Mouse (Mus musculus) cerebellum, adult 2 months (tissue): ENCODE results near the gene Spag9. TPM values are rescaled to one million over a fixed set of nuclear protein-coding genes. Genes with fewer than 3 reads are reported as not detected.

Source experiments
- DNase-seq, 2 experiments: peaks; one replicate each; pipeline ENCODE4 v3.0.0; 2021
- H3K27ac ChIP-seq: fragments of 200-500 bp; 2 replicates; pipeline ENCODE4 v1.5.1; 2012; ENCODE audit warnings: low read length, control low read depth, inconsistent platforms; ENCODE audit not compliant: insufficient read depth
- H3K27me3 ChIP-seq: fragments of 200-500 bp; 2 replicates; pipeline ENCODE4 v1.6.1; 2012; ENCODE audit warnings: inconsistent platforms, mild to moderate bottlenecking, low read length, moderate library complexity; ENCODE audit not compliant: control insufficient read depth, insufficient read depth
- H3K4me1 ChIP-seq: fragments of 200-500 bp; 2 replicates; pipeline ENCODE4 v1.6.1; 2011; ENCODE audit warnings: low read length; ENCODE audit not compliant: control insufficient read depth, insufficient read depth
- H3K4me3 ChIP-seq: fragments of 200-500 bp; replicated peaks from 2 replicates; pipeline ENCODE3; 2011; ENCODE audit warnings: mild to moderate bottlenecking, low read depth, low read length, control low read depth; ENCODE audit not compliant: insufficient read depth
- CTCF ChIP-seq: fragments of 200-500 bp; IDR thresholded peaks from 2 replicates; pipeline ENCODE4 v1.5.1; 2011; ENCODE audit warnings: low read depth, mild to moderate bottlenecking, control low read depth, low read length, moderate library complexity, borderline replicate concordance; ENCODE audit not compliant: insufficient read depth
- POLR2A ChIP-seq: fragments of 200-500 bp; IDR thresholded peaks from 2 replicates; pipeline ENCODE4 v1.6.1; 2011; ENCODE audit warnings: low read length, control low read depth, borderline replicate concordance; ENCODE audit not compliant: insufficient read depth
- WGBS: fragments of 180-500 bp; shearing (Covaris S2); methylation state at CpG from one replicate; pipeline ENCODE4 v1.1.7; 2018; 5-methylcytosine and 5-hydroxymethylcytosine counted together
- polyA plus RNA-seq: library from polyadenylated mRNA; depleted of rRNA; stranded (reverse); fragments of >200 nt; gene quantifications from 2 replicates; pipeline ENCODE4 v1.2.3, GENCODE M21; 2012; rRNA removed

Gene Spag9
- polyA plus RNA-seq, 1 experiment: 134 TPM

DNA sequence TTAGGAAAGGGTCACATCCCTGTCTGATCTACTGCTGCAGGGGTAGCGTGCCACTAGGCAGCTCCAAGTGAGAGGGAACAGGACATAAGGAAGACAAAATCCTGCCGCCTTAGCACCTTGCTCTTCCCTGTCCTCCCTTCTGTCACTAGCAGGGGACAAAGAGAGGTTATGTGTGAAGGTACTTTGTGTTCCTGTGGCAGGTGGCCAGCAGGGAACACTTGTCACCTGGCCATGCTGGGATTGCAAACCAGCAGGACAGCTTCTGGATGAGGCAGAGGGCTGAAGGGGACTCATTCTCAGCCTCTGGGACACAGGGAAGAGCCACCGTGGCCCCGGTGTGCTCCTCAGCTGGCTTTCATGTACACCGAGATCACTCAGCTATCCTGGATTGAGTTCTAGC is 175.8 kb downstream of the Spag9 start:
- Histone ChIP-seq H3K27ac (no peak overlapping the region), H3K4me1 (peaks cover 9% of the 10 kb centered on the region), H3K27me3 (no peaks in the 10 kb centered on the region), H3K4me3 (no peak overlapping the region)
- WGBS: 58% methylated on average over 5 of the region's 5 CpGs
- DNase-seq: peak; percentile 45 to 50
- TF ChIP-seq POLR2A (no peak), CTCF (no peak)

DNA sequence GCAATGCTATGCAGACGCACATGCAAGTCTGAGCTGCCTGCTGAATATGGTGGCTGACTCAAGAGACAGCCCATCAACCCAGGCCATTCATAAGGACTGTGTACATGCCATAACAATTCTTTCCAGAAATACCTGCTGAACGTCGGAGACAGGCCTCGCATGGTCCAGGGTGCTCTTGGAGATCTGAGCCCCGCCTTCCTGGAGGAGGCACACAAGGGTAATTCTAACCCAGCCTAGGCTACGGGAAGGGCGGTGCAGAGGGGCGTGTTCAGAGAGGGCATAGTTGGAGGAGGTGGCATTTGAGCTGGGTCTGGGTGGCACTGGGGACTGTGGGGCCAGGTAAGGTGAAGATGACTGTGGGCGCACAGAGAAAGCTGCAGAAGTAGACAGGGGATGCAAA is 176.3 kb downstream of the Spag9 start:
- no peak overlapping the region for H3K4me3 ChIP-seq
- DNase-seq: no peak
- 87% methylated on average over 9 of the region's 9 CpGs for WGBS
- TF ChIP-seq POLR2A: no peak
- no peak for TF ChIP-seq CTCF
- H3K27me3 ChIP-seq: no peaks in the 10 kb centered on the region
- peaks cover 9% of the 10 kb centered on the region for H3K4me1 ChIP-seq
- no peak overlapping the region for H3K27ac ChIP-seq

DNA sequence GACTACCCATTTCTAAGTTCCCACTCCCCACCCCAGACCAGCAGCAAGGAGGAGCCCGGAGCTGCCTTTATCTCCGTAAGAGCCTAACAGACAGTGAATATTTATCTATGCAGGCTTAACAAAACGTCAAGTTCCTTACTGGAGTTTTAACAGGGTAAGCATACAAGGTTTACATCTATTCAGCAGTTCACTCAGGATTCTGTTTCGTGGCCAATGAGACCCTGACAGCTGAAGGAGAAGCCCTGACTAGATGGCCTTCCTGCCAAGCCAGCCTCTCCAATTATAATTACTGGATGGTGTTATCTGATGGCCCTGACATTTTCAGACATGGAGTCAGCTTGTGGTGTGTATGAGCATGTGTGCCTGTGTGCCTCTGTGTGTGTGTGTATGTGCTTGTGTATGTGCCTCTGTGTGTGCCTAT is 177.8 kb downstream of the Spag9 start:
- no peaks in the 10 kb centered on the region for H3K27me3 ChIP-seq
- WGBS: 66% methylated on average over 4 of the region's 4 CpGs
- no peak for TF ChIP-seq CTCF
- TF ChIP-seq POLR2A: no peak
- H3K4me1 ChIP-seq: peaks cover 9% of the 10 kb centered on the region
- no peak overlapping the region for H3K4me3 ChIP-seq
- no peak for DNase-seq
- H3K27ac ChIP-seq: no peak overlapping the region

DNA sequence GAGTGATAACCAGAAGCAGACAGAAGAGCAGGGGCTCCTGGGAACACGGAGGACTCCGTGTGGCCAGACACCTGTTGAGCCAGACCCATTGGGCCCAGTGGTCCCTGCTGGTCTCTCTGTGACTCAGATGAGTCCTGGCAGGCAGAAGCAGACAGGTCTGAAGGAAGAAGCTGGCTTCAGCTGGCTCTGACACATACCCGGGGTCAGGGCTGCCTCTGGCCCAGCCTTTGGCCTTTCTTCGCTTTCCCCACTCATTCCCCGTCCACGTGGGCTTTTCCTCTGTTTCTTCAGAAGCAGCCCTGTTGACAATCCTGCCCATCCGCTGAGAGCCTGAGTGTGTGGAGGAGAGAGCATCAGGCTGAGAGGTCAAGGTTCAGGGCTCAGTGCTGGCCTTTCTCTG is 179.4 kb downstream of the Spag9 start:
- WGBS: 59% methylated on average over 7 of the region's 7 CpGs
- no peaks in the 10 kb centered on the region for H3K27me3 ChIP-seq
- no peak for DNase-seq
- TF ChIP-seq CTCF (no peak), POLR2A (no peak)
- peaks cover 9% of the 10 kb centered on the region for H3K4me1 ChIP-seq
- H3K27ac ChIP-seq: no peak overlapping the region
- H3K4me3 ChIP-seq: no peak overlapping the region

Other genes starting within 250 kb of the Spag9 start
- 12.9 and 13.1 TPM in 2 replicates for gene Utp18, start 110.3 kb upstream of the Spag9 start, polyA plus RNA-seq
- 15.1 and 15.6 TPM in 2 replicates for gene Mbtd1, start 110.2 kb upstream of the Spag9 start, polyA plus RNA-seq
- gene Nme2, start 39.8 kb upstream of the Spag9 start, polyA plus RNA-seq: 109 and 115 TPM in 2 replicates
- 79.6 and 83.2 TPM in 2 replicates for gene Gm20390, start 27.8 kb upstream of the Spag9 start, polyA plus RNA-seq
- gene Nme1, start 27.6 kb upstream of the Spag9 start, polyA plus RNA-seq: 171 and 198 TPM in 2 replicates
- gene Tob1, start 215.4 kb downstream of the Spag9 start, polyA plus RNA-seq: 55.9 and 56.0 TPM in 2 replicates
- 0.75 and 1.8 TPM in 2 replicates for gene Wfikkn2, start 249.9 kb downstream of the Spag9 start, polyA plus RNA-seq